Mouse (Mus musculus) megakaryocyte progenitor cell, adult 5-6 weeks (primary cell): ENCODE results near the gene Cbx8. TPM values are rescaled to one million over a fixed set of nuclear protein-coding genes. Genes with fewer than 3 reads are reported as not detected.
A peak's percentile ranks its signal among the peaks of the same experiment; 100 is the strongest.

Source experiments
- ATAC-seq: replicated peaks from 2 replicates; pipeline ENCODE4 v1.8.0; 2016; ENCODE audit warnings: mild to moderate bottlenecking, moderate TSS enrichment, inconsistent platforms; ENCODE audit not compliant: poor library complexity
- total RNA-seq, 2 experiments: library from RNA; stranded (forward) in 1 of 2; stranded (reverse) in 1 of 2; fragments of 157-497, 149-512 nt in 1 of 2; fragments of 200-1000 nt in 1 of 2; gene quantifications; 2 replicates each; pipeline versions ENCODE4 v1.2.3 to v1.2.4; 2015 to 2017

Cbx8 gene
- total RNA-seq, 2 experiments from 2014 or later: 1.9 to 3.6 TPM

- ATAC-seq: peak; percentile 19; the same call in 1 of the 2 replicates
Measured at GRCm38 (mm10) chr11:119051927-119052660, 11.3 kb upstream of the Cbx8 start.

- ATAC-seq: no peak
Measured at GRCm38 (mm10) chr11:119051426-119051825, 10.7 kb upstream of the Cbx8 start.

GRCm38 (mm10) chr11:119050361-119050760 is 9.6 kb upstream of the Cbx8 start:
- no peak for ATAC-seq

GRCm38 (mm10) chr11:119048133-119048510 is 7.4 kb upstream of the Cbx8 start:
- no peak for ATAC-seq

GRCm38 (mm10) chr11:119047261-119048132 is 6.7 kb upstream of the Cbx8 start:
- no peak for ATAC-seq

- 0 out of 2 replicates have a peak, but pooled peaks have one; percentile 4 for ATAC-seq
Measured at GRCm38 (mm10) chr11:119046601-119047245, 6.0 kb upstream of the Cbx8 start.

- no peak for ATAC-seq
Measured at GRCm38 (mm10) chr11:119044551-119045337, 4.0 kb upstream of the Cbx8 start.

GRCm38 (mm10) chr11:119043761-119044550 is 3.2 kb upstream of the Cbx8 start:
- no peak for ATAC-seq

- ATAC-seq: no peak
Measured at GRCm38 (mm10) chr11:119043273-119043540, 2.4 kb upstream of the Cbx8 start.

GRCm38 (mm10) chr11:119042466-119043272 is 1.9 kb upstream of the Cbx8 start:
- ATAC-seq: no peak

- no peak for ATAC-seq
Measured at GRCm38 (mm10) chr11:119041750-119042465, 1.1 kb upstream of the Cbx8 start.

- ATAC-seq: peak; percentile 1; the same call in 1 of the 2 replicates
Measured at GRCm38 (mm10) chr11:119041325-119041716, 552 bp upstream of the Cbx8 start.

GRCm38 (mm10) chr11:119039732-119040512 is 847 bp downstream of the Cbx8 start:
- 0 out of 2 replicates have a peak, but pooled peaks have one; percentile 9 for ATAC-seq

- ATAC-seq: no peak
Measured at GRCm38 (mm10) chr11:119038744-119039484, 1.9 kb downstream of the Cbx8 start.

- ATAC-seq: no peak
Measured at GRCm38 (mm10) chr11:119037780-119038401, 2.9 kb downstream of the Cbx8 start.

GRCm38 (mm10) chr11:119036934-119037779 is 3.6 kb downstream of the Cbx8 start:
- no peak for ATAC-seq
